ENCODE assay signal across 8 mouse cellular contexts in the genomic region with DNA sequence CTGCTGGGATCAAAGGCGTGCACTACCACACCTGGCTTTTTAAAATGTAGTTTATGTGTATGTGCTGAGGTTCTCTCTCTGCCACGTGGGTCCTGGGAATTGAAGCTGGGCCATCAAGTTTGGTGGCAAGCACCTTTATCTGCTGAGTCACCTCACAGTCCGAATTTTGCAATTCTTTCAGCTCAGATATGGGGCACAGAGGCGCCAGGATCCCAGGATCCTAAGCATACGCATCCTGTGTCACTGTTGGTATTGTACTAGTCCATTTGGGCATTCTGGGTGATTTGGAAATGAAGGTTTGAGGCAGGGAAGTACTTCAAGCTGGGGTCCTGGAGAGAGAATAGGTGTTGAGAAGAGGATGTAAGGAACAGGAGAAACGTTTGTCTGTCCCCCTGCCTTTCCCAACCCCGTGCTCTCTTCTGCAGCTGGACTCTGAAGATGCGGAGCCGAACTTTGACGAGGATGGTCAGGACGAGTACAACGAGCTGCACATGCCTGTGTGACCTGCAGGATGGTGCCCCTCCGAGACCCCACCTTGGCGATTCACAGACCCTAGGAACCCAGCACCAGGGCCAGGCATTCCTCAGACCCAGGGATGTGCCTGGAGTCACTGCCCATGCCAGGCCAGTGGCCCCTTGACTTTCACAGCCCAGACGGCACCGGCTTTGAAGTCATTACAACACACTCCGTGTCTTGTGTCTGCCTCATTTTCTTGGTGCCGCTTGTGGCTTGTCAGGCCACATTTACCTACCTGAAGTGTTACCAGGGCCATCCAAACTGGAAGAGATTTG. TPM values are rescaled to one million over a fixed set of nuclear protein-coding genes. Genes with fewer than 3 reads are reported as not detected.
DNase-seq lines count a peak whose midpoint lies in the region; ATAC-seq and TF ChIP-seq lines count a peak whose summit lies in the region.

No protein-coding gene starts in this region.

- no peaks in the 10 kb centered on the region for H3K79me2 ChIP-seq in heart, adult 2 months (replicated peaks; ENCODE audit: control insufficient read depth, insufficient read depth, low read length)

- no peak overlapping the region for H3K4me2 ChIP-seq in lung, embryonic 16.5 days (ENCODE audit: low read depth, low read length)
- H3K4me2 ChIP-seq in hindbrain, embryonic 16.5 days (ENCODE audit: low read length): no peak overlapping the region
- H3K4me2 ChIP-seq in stomach, embryonic 14.5 days (replicated peaks; ENCODE audit: low read depth, low read length): no peak overlapping the region

- 71% methylated on average over 18 of the region's 18 CpGs for WGBS in heart, adult 2 months
- 77% methylated on average over 18 of the region's 18 CpGs for WGBS in lung, embryonic 16.5 days
- WGBS in hindbrain, embryonic 16.5 days: 90% methylated on average over 18 of the region's 18 CpGs
- WGBS in stomach, embryonic 14.5 days: 81% methylated on average over 18 of the region's 18 CpGs

- no peaks in the 10 kb centered on the region for H3K36me3 ChIP-seq in heart, adult 2 months (ENCODE audit: control insufficient read depth, insufficient read depth, low read length)
- H3K36me3 ChIP-seq in lung, embryonic 16.5 days (ENCODE audit: control insufficient read depth, insufficient read depth, low read length): no peaks in the 10 kb centered on the region
- H3K36me3 ChIP-seq in hindbrain, embryonic 16.5 days (ENCODE audit: control insufficient read depth, insufficient read depth, low read length): peaks cover 34% of the 10 kb centered on the region
- H3K36me3 ChIP-seq in stomach, embryonic 14.5 days (ENCODE audit: control insufficient read depth, insufficient read depth, low read length): peaks cover 16% of the 10 kb centered on the region; the same call in 1 of the 2 replicates

- no peak for TF ChIP-seq EP300 in heart, adult 2 months (IDR thresholded peaks at IDR 0.05; ENCODE audit: insufficient read depth, low read depth, low read length)

- no peak for ATAC-seq in lung, embryonic 16.5 days (ENCODE audit: low read depth)
- 0 out of 2 replicates have a peak, but pooled peaks have one; percentile 1 for ATAC-seq in hindbrain, embryonic 16.5 days
- ATAC-seq in stomach, embryonic 14.5 days (ENCODE audit: insufficient number of reproducible peaks, insufficient read depth, low FRiP score, low read depth): no peak

- DNase-seq in heart, adult 2 months: no peak
- no peak for DNase-seq in heart, postnatal 25 days (ENCODE audit: low spot score)
- DNase-seq in lung, postnatal 10 days: no peak
- no peak for DNase-seq in ovary, adult 18-20 months (ENCODE audit: low spot score)
- DNase-seq in frontal cortex, postnatal 25 days (ENCODE audit: low spot score in 2 of 2): no peak

- H3K27me3 ChIP-seq in heart, adult 2 months (ENCODE audit: control insufficient read depth, insufficient read depth, low read length): no peaks in the 10 kb centered on the region
- H3K27me3 ChIP-seq in lung, embryonic 16.5 days (ENCODE audit: control insufficient read depth, insufficient read depth, low read depth, low read length): no peaks in the 10 kb centered on the region
- H3K27me3 ChIP-seq in hindbrain, embryonic 16.5 days (replicated peaks; ENCODE audit: control insufficient read depth, insufficient read depth, low read length): no peaks in the 10 kb centered on the region
- H3K27me3 ChIP-seq in stomach, embryonic 14.5 days (ENCODE audit: control insufficient read depth, insufficient read depth, low read length): no peaks in the 10 kb centered on the region

- TF ChIP-seq POLR2A in heart, adult 2 months (IDR thresholded peaks at IDR 0.05; ENCODE audit: insufficient read depth, low read depth, low read length): no peak

- TF ChIP-seq CTCF in heart, adult 2 months (IDR thresholded peaks at IDR 0.05): no peak

- intact Hi-C loops in heart, adult 2 months (cut with DNase I): loop anchor here (5.0 kb wide), 1 partner anchor 81 kb away; the partner anchor contains the start of genes Chpf and Tmem198
- intact Hi-C loops in heart, postnatal 25 days (cut with DNase I): loop anchor here (1.0 to 2.0 kb wide), 2 partner anchors 54 to 81 kb away; no protein-coding TSS in a partner anchor

- H3K9me3 ChIP-seq in lung, embryonic 16.5 days (ENCODE audit: control insufficient read depth, low read length): no peaks in the 10 kb centered on the region
- H3K9me3 ChIP-seq in hindbrain, embryonic 16.5 days (ENCODE audit: control insufficient read depth, low read length): no peaks in the 10 kb centered on the region
- H3K9me3 ChIP-seq in stomach, embryonic 14.5 days (ENCODE audit: control insufficient read depth, low read depth, low read length): no peaks in the 10 kb centered on the region

- peak overlapping the region; percentile 76 for H3K27ac ChIP-seq in heart, adult 2 months
- H3K27ac ChIP-seq in lung, embryonic 16.5 days (ENCODE audit: low read length): peak overlapping the region; percentile 78; the same call in 1 of the 2 replicates
- H3K27ac ChIP-seq in hindbrain, embryonic 16.5 days (ENCODE audit: low read depth, low read length): no peak overlapping the region; the same call in 1 of the 2 replicates
- peak overlapping the region; percentile 71; the same call in 1 of the 2 replicates for H3K27ac ChIP-seq in stomach, embryonic 14.5 days (ENCODE audit: low read length)

- no peak overlapping the region for H3K4me3 ChIP-seq in heart, adult 2 months
- H3K4me3 ChIP-seq in lung, embryonic 16.5 days (ENCODE audit: low read length): no peak overlapping the region
- H3K4me3 ChIP-seq in hindbrain, embryonic 16.5 days (ENCODE audit: low read length): no peak overlapping the region
- no peak overlapping the region for H3K4me3 ChIP-seq in stomach, embryonic 14.5 days (ENCODE audit: low read depth, low read length)

- no peak overlapping the region for H3K9ac ChIP-seq in heart, adult 2 months (ENCODE audit: low read depth, low read length)
- H3K9ac ChIP-seq in lung, embryonic 16.5 days (ENCODE audit: low read length): 0 out of 2 replicates have a peak overlapping the region, but pooled peaks have one; percentile 11
- no peak overlapping the region for H3K9ac ChIP-seq in hindbrain, embryonic 16.5 days (ENCODE audit: low read depth, low read length)
- H3K9ac ChIP-seq in stomach, embryonic 14.5 days (replicated peaks; ENCODE audit: low read depth, low read length): no peak overlapping the region

- peaks cover 8% of the 10 kb centered on the region for H3K4me1 ChIP-seq in heart, adult 2 months (ENCODE audit: control insufficient read depth, insufficient read depth, low read length)
- peaks cover 11% of the 10 kb centered on the region for H3K4me1 ChIP-seq in lung, embryonic 16.5 days (replicated peaks; ENCODE audit: control insufficient read depth, insufficient read depth, low read length)
- peaks cover 17% of the 10 kb centered on the region for H3K4me1 ChIP-seq in hindbrain, embryonic 16.5 days (ENCODE audit: control insufficient read depth, insufficient read depth, low read depth, low read length)
- peaks cover 6% of the 10 kb centered on the region for H3K4me1 ChIP-seq in stomach, embryonic 14.5 days (ENCODE audit: control insufficient read depth, insufficient read depth, low read length)

RNA-seq across cellular contexts. Expression of gene Slc4a3, which starts 12.5 kb away (rescaled TPM):
- 100 to 1,000 TPM; 241 to 300 TPM for total RNA-seq in heart, adult 2 months (2021)
- polyA plus RNA-seq in heart, adult 2 months (2012; rRNA removed): 182 and 222 TPM in 2 replicates
- 100 to 1,000 TPM; 220 to 242 TPM for total RNA-seq in heart, postnatal 25 days (2021)
- 10.2 and 12.3 TPM in 2 replicates for polyA plus RNA-seq in lung, embryonic 16.5 days (2015; fragmentation: Nextera tagmentation; extraction: Ambion mirVana)
- 84.9 and 85.4 TPM in 2 replicates for polyA plus RNA-seq in hindbrain, embryonic 16.5 days (2015; fragmentation: Nextera tagmentation; extraction: Ambion mirVana)
- 16.5 and 19.7 TPM in 2 replicates for polyA plus RNA-seq in stomach, embryonic 14.5 days (2014; fragmentation: Nextera tagmentation; extraction: Ambion mirVana)

RNA-seq across cellular contexts. Expression of gene Stk11ip, which starts 37.3 kb away (rescaled TPM):
- 1 to 10 TPM; 7.3 to 7.7 TPM for total RNA-seq in heart, adult 2 months (2021)
- polyA plus RNA-seq in heart, adult 2 months (2012; rRNA removed): 12.9 and 19.8 TPM in 2 replicates
- 1 to 10 TPM; 8.9 to 9.2 TPM for total RNA-seq in heart, postnatal 25 days (2021)
- 19.5 and 20.0 TPM in 2 replicates for polyA plus RNA-seq in lung, embryonic 16.5 days (2015; fragmentation: Nextera tagmentation; extraction: Ambion mirVana)
- 20.4 and 23.9 TPM in 2 replicates for polyA plus RNA-seq in hindbrain, embryonic 16.5 days (2015; fragmentation: Nextera tagmentation; extraction: Ambion mirVana)
- polyA plus RNA-seq in stomach, embryonic 14.5 days (2014; fragmentation: Nextera tagmentation; extraction: Ambion mirVana): 16.8 and 19.0 TPM in 2 replicates

RNA-seq across cellular contexts. Expression of gene Inha, which starts 51.7 kb away (rescaled TPM):
- 1 to 10 TPM; 4.1 to 4.3 TPM for total RNA-seq in heart, adult 2 months (2021)
- polyA plus RNA-seq in heart, adult 2 months (2012; rRNA removed): 17.0 and 20.4 TPM in 2 replicates
- 1 to 10 TPM; 4.8 to 5.0 TPM for total RNA-seq in heart, postnatal 25 days (2021)
- 3.8 and 4.1 TPM in 2 replicates for polyA plus RNA-seq in lung, embryonic 16.5 days (2015; fragmentation: Nextera tagmentation; extraction: Ambion mirVana)
- polyA plus RNA-seq in hindbrain, embryonic 16.5 days (2015; fragmentation: Nextera tagmentation; extraction: Ambion mirVana): 17.9 and 18.7 TPM in 2 replicates
- 7.2 and 7.4 TPM in 2 replicates for polyA plus RNA-seq in stomach, embryonic 14.5 days (2014; fragmentation: Nextera tagmentation; extraction: Ambion mirVana)

RNA-seq across cellular contexts. Expression of gene Obsl1, which starts 52.3 kb away (rescaled TPM):
- total RNA-seq in heart, adult 2 months (2021): 100 to 1,000 TPM; 117 to 131 TPM
- 87.8 and 119 TPM in 2 replicates for polyA plus RNA-seq in heart, adult 2 months (2012; rRNA removed)
- total RNA-seq in heart, postnatal 25 days (2021): 100 to 1,000 TPM; 147 to 150 TPM
- 46.3 and 48.0 TPM in 2 replicates for polyA plus RNA-seq in lung, embryonic 16.5 days (2015; fragmentation: Nextera tagmentation; extraction: Ambion mirVana)
- polyA plus RNA-seq in hindbrain, embryonic 16.5 days (2015; fragmentation: Nextera tagmentation; extraction: Ambion mirVana): 25.4 and 26.1 TPM in 2 replicates
- polyA plus RNA-seq in stomach, embryonic 14.5 days (2014; fragmentation: Nextera tagmentation; extraction: Ambion mirVana): 77.0 and 79.0 TPM in 2 replicates
